Mouse (Mus musculus) ES-Bruce4 (cell line): ENCODE measurements around the gene Enthd1. TPM values are rescaled to one million over a fixed set of nuclear protein-coding genes. Genes with fewer than 3 reads are reported as not detected.
A peak's percentile ranks its signal among the peaks of the same experiment; 100 is the strongest.

ENCODE experiments used
- H3K27ac ChIP-seq: 2 replicates; pipeline ENCODE4 v1.5.1; 2012; ENCODE audit warnings: low read length, inconsistent platforms; ENCODE audit not compliant: insufficient read depth
- H3K27me3 ChIP-seq: 2 replicates; pipeline ENCODE4 v1.6.1; 2012; ENCODE audit warnings: mild to moderate bottlenecking, low read length, inconsistent platforms; ENCODE audit not compliant: control insufficient read depth, poor library complexity, insufficient read depth, severe bottlenecking
- H3K36me3 ChIP-seq: 2 replicates; pipeline ENCODE4 v1.6.1; 2012; ENCODE audit warnings: inconsistent platforms, mild to moderate bottlenecking, low read length, moderate library complexity; ENCODE audit not compliant: control insufficient read depth, poor library complexity, insufficient read depth, severe bottlenecking
- H3K4me1 ChIP-seq: one replicate; pipeline ENCODE4 v1.8.1; 2011; ENCODE audit warnings: low read length; ENCODE audit not compliant: control insufficient read depth, insufficient read depth
- H3K4me3 ChIP-seq: 2 replicates; pipeline ENCODE4 v1.5.1; 2011; ENCODE audit warnings: low read depth, mild to moderate bottlenecking, low read length
- H3K9ac ChIP-seq: 2 replicates; pipeline ENCODE4 v1.6.1; 2012; ENCODE audit warnings: low read depth, mild to moderate bottlenecking, inconsistent platforms; ENCODE audit not compliant: poor library complexity, severe bottlenecking
- H3K9me3 ChIP-seq: replicated peaks from 2 replicates; pipeline ENCODE4 v1.6.1; 2012; ENCODE audit warnings: mild to moderate bottlenecking, low read length, inconsistent platforms; ENCODE audit not compliant: control insufficient read depth, poor library complexity, insufficient read depth, severe bottlenecking
- CTCF ChIP-seq: IDR thresholded peaks from one replicate; pipeline ENCODE4 v1.8.1; 2011; ENCODE audit warnings: low read depth, low read length
- EP300 ChIP-seq: IDR thresholded peaks from 2 replicates; pipeline ENCODE4 v1.6.1; 2011; ENCODE audit warnings: low read depth, low read length; ENCODE audit not compliant: insufficient read depth
- POLR2A ChIP-seq: IDR thresholded peaks from one replicate; pipeline ENCODE4 v1.8.1; 2011; ENCODE audit warnings: low read length; ENCODE audit not compliant: insufficient read depth
- polyA plus RNA-seq: library from polyadenylated mRNA; stranded (reverse); fragments of >200 nt; gene quantifications from 2 replicates; pipeline ENCODE4 v1.2.4, GENCODE M21; 2011; ENCODE audit warnings: low read depth; ENCODE audit not compliant: missing spikeins, insufficient read depth, insufficient read length

Enthd1 gene
- polyA plus RNA-seq, 1 experiment: not detected

- H3K4me3 ChIP-seq: no peak overlapping the region
- no peaks in the 10 kb centered on the region for H3K27me3 ChIP-seq
- H3K9ac ChIP-seq: no peak overlapping the region
- no peaks in the 10 kb centered on the region for H3K36me3 ChIP-seq
- H3K27ac ChIP-seq: no peak overlapping the region
- no peaks in the 10 kb centered on the region for H3K9me3 ChIP-seq
- TF ChIP-seq CTCF (peak; percentile 19), EP300 (no peak)
- no peaks in the 10 kb centered on the region for H3K4me1 ChIP-seq
Observed at GRCm38 (mm10) chr15:80563634-80564208, 1.2 kb downstream of the Enthd1 start.

DNA sequence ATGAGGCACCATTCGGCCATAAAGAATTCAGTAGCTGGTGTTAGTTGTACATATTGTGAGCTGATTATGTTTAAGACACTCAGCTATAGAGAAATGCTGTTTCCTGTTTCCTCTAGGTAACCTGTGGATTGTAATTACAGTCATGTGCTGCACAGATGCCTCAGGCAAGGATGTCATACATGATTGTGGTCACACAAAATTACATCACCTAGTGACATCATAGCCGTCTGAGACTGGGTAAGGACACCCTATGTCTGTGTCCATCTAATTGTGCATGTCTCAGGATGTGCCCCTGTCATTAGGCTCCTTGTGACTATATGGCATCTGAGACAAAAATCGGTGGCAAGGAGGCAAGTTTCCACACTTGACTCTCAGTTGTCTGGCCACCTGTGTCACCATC lies 2.5 kb downstream of the Enthd1 start:
- no peak overlapping the region for H3K27ac ChIP-seq

DNA sequence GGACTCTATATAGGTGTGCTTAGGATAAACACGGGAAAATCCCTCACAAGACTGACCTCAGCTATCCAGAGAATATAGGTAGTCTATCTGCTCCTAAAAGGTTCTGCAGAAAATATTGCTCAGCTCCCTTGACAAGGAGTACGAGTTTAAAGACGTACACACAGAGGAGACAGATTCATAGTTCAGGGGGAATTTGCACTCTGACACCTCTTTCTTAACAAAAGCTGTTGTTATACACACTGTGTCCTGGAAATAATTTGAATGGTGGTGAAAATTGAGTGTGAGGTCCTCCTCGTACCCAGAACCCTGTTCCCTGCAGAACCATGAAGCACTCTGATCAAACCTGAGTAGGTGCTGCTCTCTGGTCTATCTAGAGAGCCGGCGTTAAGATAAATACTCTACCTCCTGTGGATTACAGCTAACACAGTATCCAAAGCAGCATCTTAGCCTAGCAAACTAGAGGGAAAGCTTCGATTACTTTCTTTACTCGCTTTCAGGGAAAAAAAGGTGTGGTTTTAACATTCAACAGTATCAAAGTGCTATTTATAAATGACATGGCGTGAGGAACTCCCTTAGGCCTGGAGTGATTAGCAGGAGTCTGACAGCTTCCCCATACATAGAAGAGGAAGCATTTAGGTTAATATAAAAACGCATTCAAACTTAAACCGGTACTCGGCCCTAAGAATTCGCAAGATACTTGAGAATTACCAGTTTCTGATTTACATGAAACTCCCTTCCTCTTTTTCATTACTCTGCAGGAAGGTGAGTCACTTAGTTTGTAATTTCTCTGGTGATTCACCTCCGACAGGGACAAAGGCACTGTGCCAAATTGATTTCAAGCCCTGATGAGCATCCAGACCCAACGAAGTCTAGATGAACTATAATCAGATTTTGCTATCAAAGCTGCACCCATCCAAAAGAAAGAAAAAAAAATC lies 4.0 kb downstream of the Enthd1 start:
- TF ChIP-seq POLR2A (no peak), EP300 (no peak), CTCF (no peak)
- no peak overlapping the region for H3K4me3 ChIP-seq
- H3K27me3 ChIP-seq: no peaks in the 10 kb centered on the region
- no peak overlapping the region for H3K27ac ChIP-seq
- no peak overlapping the region for H3K9ac ChIP-seq
- no peaks in the 10 kb centered on the region for H3K9me3 ChIP-seq
- no peaks in the 10 kb centered on the region for H3K4me1 ChIP-seq
- no peaks in the 10 kb centered on the region for H3K36me3 ChIP-seq

More for the DNA sequence above, 2.5 kb downstream of the Enthd1 start:
- Histone ChIP-seq H3K27me3 (no peaks in the 10 kb centered on the region), H3K9ac (no peak overlapping the region), H3K4me1 (no peaks in the 10 kb centered on the region), H3K9me3 (no peaks in the 10 kb centered on the region), H3K36me3 (no peaks in the 10 kb centered on the region), H3K4me3 (no peak overlapping the region)
- TF ChIP-seq CTCF: no peak
- no peak for TF ChIP-seq EP300
- TF ChIP-seq POLR2A: no peak

DNA sequence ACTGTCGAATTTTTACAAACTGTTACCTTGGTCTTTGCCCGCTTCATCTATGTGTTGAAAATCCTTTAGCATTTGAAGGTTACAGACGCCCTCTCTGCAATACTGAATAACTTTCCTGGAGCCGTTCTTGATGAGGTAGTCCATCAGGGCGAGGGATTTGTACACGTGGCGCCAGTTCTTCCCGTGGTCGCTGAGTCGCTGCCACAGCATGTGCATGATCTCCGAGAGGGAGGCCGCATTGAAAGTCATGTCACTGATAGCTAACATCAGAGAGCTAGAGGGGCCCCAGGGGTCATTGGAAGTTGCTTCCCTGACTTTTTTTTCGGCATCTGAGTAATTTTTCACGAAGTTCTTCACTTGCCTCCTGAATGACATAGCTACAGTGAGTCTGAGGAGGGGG lies 5.0 kb downstream of the Enthd1 start:
- no peaks in the 10 kb centered on the region for H3K36me3 ChIP-seq
- H3K9me3 ChIP-seq: no peaks in the 10 kb centered on the region
- no peak overlapping the region for H3K9ac ChIP-seq
- H3K27me3 ChIP-seq: no peaks in the 10 kb centered on the region
- H3K4me3 ChIP-seq: no peak overlapping the region
- H3K4me1 ChIP-seq: no peaks in the 10 kb centered on the region
- H3K27ac ChIP-seq: no peak overlapping the region
- TF ChIP-seq POLR2A (no peak), CTCF (no peak), EP300 (no peak)

DNA sequence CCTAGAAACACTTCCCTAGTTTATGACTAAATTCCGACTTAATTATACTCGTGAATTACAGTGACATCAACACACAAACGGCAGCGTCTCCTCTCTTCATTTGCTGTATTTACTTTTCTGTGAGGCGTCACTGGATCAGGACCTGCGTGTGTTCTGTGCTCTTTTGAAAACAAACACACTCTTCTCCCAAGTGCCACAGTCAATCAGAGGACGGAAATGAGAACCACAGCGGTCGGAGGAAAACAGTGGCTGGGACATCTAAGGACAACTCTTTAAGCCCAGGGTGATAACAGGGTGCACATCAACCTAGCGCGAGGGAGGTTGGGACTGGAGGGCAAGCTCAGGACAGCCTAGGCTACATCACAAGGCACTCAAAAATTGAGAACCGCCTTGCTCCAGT lies 5.4 kb downstream of the Enthd1 start:
- Histone ChIP-seq H3K9me3 (no peaks in the 10 kb centered on the region), H3K9ac (no peak overlapping the region), H3K4me3 (no peak overlapping the region), H3K36me3 (no peaks in the 10 kb centered on the region), H3K4me1 (no peaks in the 10 kb centered on the region), H3K27ac (no peak overlapping the region), H3K27me3 (no peaks in the 10 kb centered on the region)
- no peak for TF ChIP-seq POLR2A
- TF ChIP-seq EP300: no peak
- TF ChIP-seq CTCF: no peak

GRCm38 (mm10) chr15:80557745-80558144 lies 7.2 kb downstream of the Enthd1 start:
- Histone ChIP-seq H3K27me3 (no peaks in the 10 kb centered on the region), H3K27ac (no peak overlapping the region), H3K4me1 (no peaks in the 10 kb centered on the region), H3K36me3 (no peaks in the 10 kb centered on the region), H3K9me3 (no peaks in the 10 kb centered on the region), H3K4me3 (no peak overlapping the region), H3K9ac (no peak overlapping the region)
- TF ChIP-seq CTCF: no peak
- TF ChIP-seq POLR2A: no peak
- no peak for TF ChIP-seq EP300
